Mouse (Mus musculus) MEL (cell line): ENCODE results near the gene Slc26a9. TPM values are rescaled to one million over a fixed set of nuclear protein-coding genes. Genes with fewer than 3 reads are reported as not detected.

Source experiments
- DNase-seq: peaks from one replicate; pipeline ENCODE4 v3.0.0; 2011; ENCODE audit warnings: low read depth, low spot score
- H3K27ac ChIP-seq: 2 replicates; pipeline ENCODE4 v1.5.1; 2012; ENCODE audit warnings: low read depth, mild to moderate bottlenecking, control low read depth, low read length, moderate library complexity; ENCODE audit not compliant: control insufficient read depth
- H3K27me3 ChIP-seq, 2 experiments: fragments of 150-350 bp in 1 of 2; sonication (generic) in 1 of 2; 2 replicates each; pipeline ENCODE4 v1.6.1; 2012; ENCODE audit warnings: low read length in 2 of 2, mild to moderate bottlenecking in 2 of 2, improper control_type of control experiment in 1 of 2, moderate library complexity in 1 of 2; ENCODE audit not compliant: insufficient read depth in 2 of 2, control insufficient read depth in 1 of 2
- H3K36me3 ChIP-seq, 2 experiments: 2 replicates each; pipeline ENCODE4 v1.6.1; 2012 to 2014; ENCODE audit warnings: low read length in 2 of 2, improper control_type of control experiment in 1 of 2, inconsistent platforms in 1 of 2, mild to moderate bottlenecking in 1 of 2; ENCODE audit not compliant: insufficient read depth in 2 of 2, control insufficient read depth in 1 of 2
- H3K4me1 ChIP-seq, 2 experiments: fragments of 150-350 bp in 1 of 2; sonication (generic) in 1 of 2; 2 replicates each; pipeline ENCODE4 v1.6.1; 2012; ENCODE audit warnings: low read length in 2 of 2, improper control_type of control experiment in 1 of 2, mild to moderate bottlenecking in 1 of 2; ENCODE audit not compliant: insufficient read depth in 2 of 2, control insufficient read depth in 1 of 2
- H3K4me3 ChIP-seq, 2 experiments: fragments of 150-350 bp in 1 of 2; sonication (generic) in 1 of 2; 2 replicates each; pipeline ENCODE4 v1.5.1; 2012; ENCODE audit warnings: low read depth in 2 of 2, low read length in 2 of 2, mild to moderate bottlenecking in 2 of 2, moderate library complexity in 2 of 2, control low read depth in 1 of 2, improper control_type of control experiment in 1 of 2; ENCODE audit not compliant: control insufficient read depth in 1 of 2, insufficient read depth in 1 of 2
- H3K79me2 ChIP-seq: 2 replicates; pipeline ENCODE4 v1.6.1; 2012; ENCODE audit warnings: mild to moderate bottlenecking, low read length, moderate library complexity; ENCODE audit not compliant: control insufficient read depth, poor library complexity, insufficient read depth
- H3K9ac ChIP-seq: 2 replicates; pipeline ENCODE4 v1.6.1; 2012; ENCODE audit warnings: low read depth, mild to moderate bottlenecking, control low read depth, low read length, moderate library complexity; ENCODE audit not compliant: control insufficient read depth, poor library complexity, severe bottlenecking
- H3K9me3 ChIP-seq: fragments of 150-350 bp; sonication (generic); replicated peaks from 2 replicates; pipeline ENCODE4 v1.6.1; 2012; ENCODE audit warnings: mild to moderate bottlenecking, low read length, improper control_type of control experiment, moderate library complexity; ENCODE audit not compliant: insufficient read depth
- CTCF ChIP-seq, 3 experiments: IDR thresholded peaks in 2 of 3; conservative IDR thresholded peaks in 1 of 3; 2 replicates each; pipeline ENCODE4 v1.5.1; 2011 to 2012; ENCODE audit warnings: low read length in 3 of 3, low read depth in 2 of 3, mild to moderate bottlenecking in 2 of 3, improper control_type of control experiment in 1 of 3, inconsistent platforms in 1 of 3, mixed read lengths in 1 of 3, moderate library complexity in 1 of 3; ENCODE audit not compliant: control insufficient read depth in 1 of 3, insufficient read depth in 1 of 3, poor library complexity in 1 of 3, severe bottlenecking in 1 of 3
- E2F4 ChIP-seq: IDR thresholded peaks from 2 replicates; pipeline ENCODE4 v1.6.1; 2011; ENCODE audit warnings: low read depth, low read length, improper control_type of control experiment, borderline replicate concordance
- EP300 ChIP-seq, 2 experiments: IDR thresholded peaks; 2 replicates each; pipeline ENCODE4 v1.6.1; 2011; ENCODE audit warnings: improper control_type of control experiment in 2 of 2, low read length in 2 of 2, low read depth in 1 of 2, mild to moderate bottlenecking in 1 of 2
- ETS1 ChIP-seq: IDR thresholded peaks from 2 replicates; pipeline ENCODE4 v1.6.1; 2012; ENCODE audit warnings: low read depth, mild to moderate bottlenecking, inconsistent platforms, low read length, improper control_type of control experiment, moderate library complexity
- GABPA ChIP-seq: IDR thresholded peaks from 2 replicates; pipeline ENCODE4 v1.6.1; 2012; ENCODE audit warnings: low read depth, mild to moderate bottlenecking, inconsistent platforms, low read length, improper control_type of control experiment, moderate library complexity
- GATA1 ChIP-seq: IDR thresholded peaks from 2 replicates; pipeline ENCODE4 v1.6.1; 2011; ENCODE audit warnings: low read depth, low read length, improper control_type of control experiment
- HCFC1 ChIP-seq: IDR thresholded peaks from 2 replicates; pipeline ENCODE4 v1.6.1; 2012; ENCODE audit warnings: low read depth, mild to moderate bottlenecking, inconsistent platforms, low read length, improper control_type of control experiment, moderate library complexity
- JUND ChIP-seq: IDR thresholded peaks from 2 replicates; pipeline ENCODE4 v1.6.1; 2011; ENCODE audit warnings: low read depth, mild to moderate bottlenecking, improper control_type of control experiment, low read length
- KAT2A ChIP-seq: conservative IDR thresholded peaks from 2 replicates; pipeline ENCODE4 v1.6.1; 2012; ENCODE audit warnings: low read depth, low read length, improper control_type of control experiment, inconsistent platforms
- MAFK ChIP-seq: IDR thresholded peaks from 2 replicates; pipeline ENCODE4 v1.6.1; 2011; ENCODE audit warnings: low read depth, mild to moderate bottlenecking, low read length, improper control_type of control experiment, borderline replicate concordance
- MXI1 ChIP-seq: IDR thresholded peaks from 2 replicates; pipeline ENCODE4 v1.6.1; 2011; ENCODE audit warnings: mild to moderate bottlenecking, low read depth, low read length, improper control_type of control experiment
- RCOR1 ChIP-seq: IDR thresholded peaks from 2 replicates; pipeline ENCODE4 v1.6.1; 2012; ENCODE audit warnings: low read depth, mild to moderate bottlenecking, inconsistent platforms, low read length, improper control_type of control experiment
- SIN3A ChIP-seq: IDR thresholded peaks from 2 replicates; pipeline ENCODE4 v1.6.1; 2012; ENCODE audit warnings: low read length, improper control_type of control experiment, inconsistent platforms
- TAL1 ChIP-seq: IDR thresholded peaks from 2 replicates; pipeline ENCODE4 v1.6.1; 2012; ENCODE audit warnings: mild to moderate bottlenecking, inconsistent platforms, low read length, moderate library complexity, mixed read lengths
- TCF12 ChIP-seq: IDR thresholded peaks from 2 replicates; pipeline ENCODE4 v1.6.1; 2014; ENCODE audit warnings: low read depth, mild to moderate bottlenecking, inconsistent platforms, low read length, improper control_type of control experiment, moderate library complexity
- UBTF ChIP-seq: IDR thresholded peaks from 2 replicates; pipeline ENCODE4 v1.6.1; 2012; ENCODE audit warnings: low read depth, mild to moderate bottlenecking, inconsistent platforms, low read length, improper control_type of control experiment, moderate library complexity, borderline replicate concordance; ENCODE audit not compliant: insufficient read depth
- USF1 ChIP-seq: IDR thresholded peaks from 2 replicates; pipeline ENCODE4 v1.6.1; 2014; ENCODE audit warnings: low read depth, mild to moderate bottlenecking, inconsistent platforms, low read length, improper control_type of control experiment, moderate library complexity
- ZC3H11A ChIP-seq: IDR thresholded peaks from 2 replicates; pipeline ENCODE4 v1.6.1; 2012; ENCODE audit warnings: low read depth, mild to moderate bottlenecking, inconsistent platforms, low read length, improper control_type of control experiment
- ZNF384 ChIP-seq: IDR thresholded peaks from 2 replicates; pipeline ENCODE4 v1.6.1; 2012; ENCODE audit warnings: low read depth, mild to moderate bottlenecking, inconsistent platforms, low read length, improper control_type of control experiment
- polyA plus RNA-seq, 2 experiments: library from polyadenylated mRNA; stranded (reverse) in 1 of 2; unstranded in 1 of 2; fragments of >175 nt in 1 of 2; fragments of >200 nt in 1 of 2; gene quantifications; 2 replicates each; pipeline versions ENCODE4 v1.2.1 to v1.2.4; 2012; ENCODE audit warnings: low replicate concordance in 2 of 2, low read depth in 1 of 2; ENCODE audit not compliant: insufficient read length in 2 of 2, insufficient read depth in 1 of 2, missing spikeins in 1 of 2
- total RNA-seq: library from RNA; depleted of rRNA; stranded (reverse); fragments of 300-350 nt; gene quantifications from 2 replicates; pipeline ENCODE4 v1.2.3, GENCODE M21; 2012

Slc26a9 gene
- total and polyA plus RNA-seq, 3 experiments: 0.04 TPM; not detected in 2

GRCm38 (mm10) chr1:131726586-131726985 is 17.2 kb upstream of the Slc26a9 start:
- H3K9me3 ChIP-seq: no peaks in the 10 kb centered on the region
- H3K27ac ChIP-seq: no peak overlapping the region
- DNase-seq: no peak
- no peak for TF ChIP-seq CTCF (IDR thresholded peaks at IDR 0.05 in 2 of 3, conservative IDR thresholded peaks at IDR 0.05 in 1 of 3; ENCODE audit: control insufficient read depth in 1 of 3, insufficient read depth in 1 of 3, low read depth in 2 of 3, low read length in 3 of 3, poor library complexity in 1 of 3, severe bottlenecking in 1 of 3)
- no peak for TF ChIP-seq ZNF384
- TF ChIP-seq USF1: no peak
- no peak for TF ChIP-seq E2F4
- no peak for TF ChIP-seq MXI1
- TF ChIP-seq TAL1: no peak
- TF ChIP-seq MAFK: no peak
- no peak for TF ChIP-seq UBTF
- TF ChIP-seq KAT2A: no peak
- no peak for TF ChIP-seq RCOR1
- TF ChIP-seq EP300 (IDR thresholded peaks at IDR 0.05; ENCODE audit: low read depth in 1 of 2, low read length in 2 of 2): no peak
- no peak for TF ChIP-seq GABPA
- no peaks in the 10 kb centered on the region for H3K36me3 ChIP-seq
- H3K27me3 ChIP-seq: peaks cover 10 to 15% of the 10 kb centered on the region in 2 experiments; a peak in 3 of 4 replicates
- no peak overlapping the region for H3K9ac ChIP-seq
- no peak overlapping the region for H3K4me3 ChIP-seq
- no peaks in the 10 kb centered on the region for H3K79me2 ChIP-seq
- no peaks in the 10 kb centered on the region for H3K4me1 ChIP-seq

- H3K4me1 ChIP-seq: peaks cover 0 to 7% of the 10 kb centered on the region in 2 experiments; a peak in 2 of 4 replicates
- H3K27me3 ChIP-seq: peaks cover 3 to 10% of the 10 kb centered on the region in 2 experiments
- no peak for DNase-seq
Observed at GRCm38 (mm10) chr1:131730639-131731437, 13.0 kb upstream of the Slc26a9 start.

More at GRCm38 (mm10) chr1:131730639-131731437, 13.0 kb upstream of the Slc26a9 start:
- no peak overlapping the region for H3K9ac ChIP-seq
- no peaks in the 10 kb centered on the region for H3K9me3 ChIP-seq
- no peak overlapping the region for H3K4me3 ChIP-seq
- no peaks in the 10 kb centered on the region for H3K79me2 ChIP-seq
- no peak for TF ChIP-seq RCOR1
- TF ChIP-seq TCF12: no peak
- no peak for TF ChIP-seq SIN3A
- TF ChIP-seq ETS1: no peak
- TF ChIP-seq USF1: no peak
- TF ChIP-seq ZC3H11A: no peak
- no peak for TF ChIP-seq CTCF (IDR thresholded peaks at IDR 0.05 in 2 of 3, conservative IDR thresholded peaks at IDR 0.05 in 1 of 3; ENCODE audit: control insufficient read depth in 1 of 3, insufficient read depth in 1 of 3, low read depth in 2 of 3, low read length in 3 of 3, poor library complexity in 1 of 3, severe bottlenecking in 1 of 3)
- TF ChIP-seq GATA1: no peak
- TF ChIP-seq JUND: no peak
- TF ChIP-seq HCFC1: no peak
- TF ChIP-seq, all 39 proteins: peak for 0
- H3K36me3 ChIP-seq: peaks cover 0 to 4% of the 10 kb centered on the region in 2 experiments; a peak in 2 of 4 replicates
- H3K27ac ChIP-seq: no peak overlapping the region
